Mouse (Mus musculus) embryonic fibroblast, embryonic 13.5 days (primary cell): ENCODE measurements around the gene Psmb9.

Experiments
- CTCF ChIP-seq: IDR thresholded peaks from 2 replicates; pipeline ENCODE4 v1.5.1; 2011; ENCODE audit warnings: mild to moderate bottlenecking, control low read depth, low read length, moderate library complexity, borderline replicate concordance; ENCODE audit not compliant: insufficient read depth
- POLR2A ChIP-seq: IDR thresholded peaks from 2 replicates; pipeline ENCODE4 v1.6.1; 2011; ENCODE audit warnings: low read depth, mild to moderate bottlenecking, control low read depth, low read length, moderate library complexity

DNA sequence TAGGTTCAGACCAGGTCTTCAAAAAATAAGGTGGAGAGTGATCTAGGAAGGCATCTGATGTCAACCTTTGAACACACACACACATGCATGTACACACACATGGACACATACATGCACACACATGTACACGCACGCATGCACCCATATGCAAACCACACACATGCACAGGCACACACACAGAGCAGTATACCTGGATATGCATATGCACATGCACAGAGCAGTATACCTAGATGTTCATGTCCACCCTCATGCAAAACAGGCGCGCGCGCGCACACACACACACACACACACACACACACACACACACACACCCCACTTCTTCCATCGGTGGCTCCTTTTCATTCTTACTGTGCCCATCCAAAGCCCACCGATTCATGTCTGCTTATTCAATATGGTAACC is 20.3 kb upstream of the Psmb9 start:
- no peak for TF ChIP-seq POLR2A
- no peak for TF ChIP-seq CTCF
